Mouse (Mus musculus) mesoderm, embryonic 11.5 days (tissue): ENCODE data around the gene Irak3.
"Not testable (repeated sequence)": the region's sequence is repeated elsewhere in the genome, so short reads cannot be mapped to it uniquely, and the experiment has no call there.

Experiments used
- DNase-seq: peaks from one replicate; pipeline ENCODE4 v3.0.0-alpha.2; 2012; ENCODE audit warnings: low read depth, low spot score

Irak3 gene

DNA sequence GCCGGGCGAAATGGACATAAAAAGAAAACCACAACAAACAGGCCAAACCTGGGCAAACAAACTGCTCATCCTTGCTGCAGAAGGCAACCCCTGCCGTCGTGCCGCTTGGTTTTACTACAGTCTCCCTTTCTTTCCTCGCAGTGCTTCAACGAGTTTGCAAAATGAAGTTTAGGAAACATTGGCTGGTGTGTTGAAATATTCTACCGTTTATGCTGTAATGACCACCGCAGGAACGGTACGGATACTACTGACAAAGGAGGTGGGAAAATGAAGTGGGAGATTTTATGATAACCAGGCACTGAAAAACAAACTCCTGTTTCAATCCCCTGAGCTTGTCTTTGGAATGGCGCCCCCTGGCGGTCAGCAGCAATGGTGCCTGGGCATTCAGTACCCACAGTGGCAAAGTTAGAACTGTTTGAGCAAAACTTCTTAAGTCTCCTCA is at the start of gene Irak3:
TSS of gene Irak3 (minus strand) at position 170 of the 442 bp plus-strand sequence.
- peak; percentile 87 for DNase-seq

DNA sequence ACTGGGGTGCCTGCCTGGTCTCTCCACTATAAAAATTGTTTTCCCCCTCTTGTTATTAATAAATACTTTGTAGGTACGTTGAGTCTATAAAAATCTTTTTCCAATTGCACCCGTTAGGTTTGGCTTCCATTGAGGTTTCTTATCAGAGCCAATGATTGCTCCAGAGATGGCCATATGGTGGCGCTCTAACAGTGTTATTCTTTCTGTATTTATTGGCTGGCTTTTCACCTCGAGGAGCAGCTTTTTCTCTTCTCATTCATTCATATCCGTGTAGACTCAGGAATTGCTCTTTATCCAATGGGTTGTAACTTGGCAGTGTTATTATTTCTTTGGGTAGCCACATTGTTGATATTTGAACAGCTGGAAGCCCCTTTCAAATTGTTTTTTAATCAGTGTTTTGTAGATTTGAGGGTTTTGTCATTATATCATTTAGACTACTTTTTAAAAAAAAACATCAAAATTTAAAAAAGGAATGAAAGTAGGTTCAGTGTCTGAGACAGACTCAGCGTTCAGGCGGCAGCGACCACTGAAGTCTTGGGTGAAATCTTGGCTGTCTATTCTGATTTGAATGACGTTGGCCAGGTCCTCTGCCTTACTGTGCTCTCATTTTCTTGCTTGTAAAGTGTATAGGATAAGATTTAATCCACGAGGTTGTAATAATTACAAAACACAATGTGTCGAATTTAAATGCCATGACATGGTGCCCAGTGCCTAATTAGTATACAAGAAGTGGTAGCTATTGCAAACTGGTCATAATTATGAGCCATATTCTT is 49.2 kb upstream of the Irak3 start:
- DNase-seq: no peak

DNA sequence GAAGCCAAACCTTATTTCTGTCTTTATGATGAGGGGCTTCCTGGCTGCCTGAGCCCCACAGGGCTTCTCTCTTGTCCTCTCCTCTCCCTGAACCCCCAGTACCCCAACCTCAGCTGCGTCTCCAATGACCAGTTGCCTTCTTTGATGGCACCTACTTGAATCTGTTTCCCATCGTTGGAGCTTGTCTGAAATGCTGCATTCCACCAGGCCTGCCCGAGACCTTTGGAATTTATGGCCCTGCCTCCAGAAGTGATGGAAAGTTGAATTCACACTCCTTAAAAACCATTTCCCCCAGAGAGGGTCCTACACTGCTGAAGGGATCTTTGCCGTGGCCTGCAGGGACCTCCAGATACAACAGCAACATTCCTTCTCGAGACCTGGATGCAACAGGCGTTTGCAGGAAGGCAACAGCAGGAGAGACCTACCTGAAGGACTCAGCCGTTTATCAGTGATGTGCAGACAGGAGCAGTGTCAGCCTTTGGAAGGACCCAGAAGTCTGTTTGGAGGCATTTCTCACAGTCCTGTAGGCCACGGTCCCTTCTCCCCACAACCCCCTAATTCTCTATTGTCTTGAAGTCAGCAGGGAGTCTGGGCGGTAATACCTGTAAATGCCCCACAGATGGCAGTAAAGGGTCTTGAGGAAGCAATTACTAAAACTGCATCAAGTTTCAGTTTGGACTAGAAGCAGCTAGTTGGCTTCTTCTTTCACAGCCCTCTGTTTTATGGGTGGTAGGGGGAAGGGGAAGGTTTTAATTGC is 45.2 kb upstream of the Irak3 start:
- peak; percentile 90 for DNase-seq

DNA sequence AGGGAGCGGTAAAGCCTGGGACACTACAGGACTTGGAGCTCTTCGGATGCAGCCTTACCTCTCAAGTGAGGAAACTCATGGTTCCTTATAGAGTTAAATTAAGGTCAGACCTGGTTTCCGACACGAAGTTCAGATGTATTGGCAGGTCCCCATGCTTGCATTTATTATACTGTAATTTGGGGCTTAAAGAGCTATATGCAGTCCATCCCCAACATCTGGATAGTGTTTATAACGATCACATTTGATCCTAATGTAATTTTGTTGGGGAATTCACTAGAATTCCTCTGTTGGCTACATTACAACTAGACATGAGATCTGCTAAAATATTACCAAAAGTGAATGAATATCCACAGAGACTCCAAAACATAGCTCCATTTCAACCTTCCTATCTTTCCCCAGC is 43.8 kb upstream of the Irak3 start:
- DNase-seq: no peak

DNA sequence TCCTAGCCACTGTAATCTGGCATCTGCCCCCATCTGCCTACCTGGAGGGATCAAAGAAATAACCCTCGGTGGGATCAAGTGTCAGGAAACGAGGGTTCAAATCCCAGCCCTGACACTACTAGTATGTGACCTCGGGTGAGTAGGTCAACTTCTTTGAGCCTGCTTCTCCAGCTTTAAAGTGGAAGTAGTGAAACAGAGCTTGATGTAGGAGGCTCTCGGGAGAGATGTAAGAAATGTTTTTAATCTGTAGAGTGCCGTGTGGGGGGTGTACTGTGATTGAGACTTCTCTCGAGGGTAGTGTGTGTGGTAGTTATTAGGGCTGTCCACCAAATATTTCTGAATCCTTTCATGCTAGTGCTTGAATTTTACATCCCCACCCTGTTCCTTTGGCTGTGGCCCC is 40.5 kb upstream of the Irak3 start:
- DNase-seq: peak; percentile 43

DNA sequence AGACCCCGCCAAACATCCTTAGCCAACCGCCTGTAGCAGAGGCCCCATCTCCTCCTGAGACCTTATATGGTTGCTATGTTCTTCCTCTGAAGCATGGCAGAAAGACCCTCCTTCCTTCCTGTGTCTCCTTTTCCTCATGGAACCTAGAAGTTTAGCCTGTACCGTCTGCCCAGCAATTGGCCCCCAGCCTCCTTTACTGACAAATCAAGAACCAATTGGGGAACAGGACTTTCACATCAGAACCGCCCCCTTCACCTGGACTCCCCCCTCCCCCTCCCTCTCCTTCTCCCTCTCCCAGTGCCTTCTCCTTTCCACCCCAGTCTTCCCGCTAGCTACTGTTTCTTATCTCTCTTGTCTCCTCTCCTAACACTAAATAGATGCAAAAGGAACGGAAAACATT is 37.5 kb upstream of the Irak3 start:
- DNase-seq: no peak

DNA sequence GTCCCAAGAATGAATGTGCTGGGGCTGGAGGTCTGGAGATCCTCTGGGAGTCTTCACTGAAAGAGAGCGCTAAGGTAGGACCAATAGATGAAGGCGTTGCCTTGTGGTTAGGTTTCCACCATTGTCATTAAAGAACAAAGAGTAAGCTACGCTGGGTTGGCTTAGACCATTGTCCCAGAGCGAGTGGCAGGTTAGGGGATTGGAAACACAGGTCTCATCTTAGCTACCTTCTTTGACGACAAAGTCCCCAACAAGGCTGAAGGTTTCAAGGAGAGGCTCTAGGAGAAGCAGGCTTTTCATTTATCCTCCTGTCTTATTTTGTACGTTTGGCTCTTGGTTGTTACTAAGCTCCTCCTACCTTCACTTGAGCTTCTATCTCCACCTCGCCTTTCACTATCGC is 36.3 kb upstream of the Irak3 start:
- no peak for DNase-seq

DNA sequence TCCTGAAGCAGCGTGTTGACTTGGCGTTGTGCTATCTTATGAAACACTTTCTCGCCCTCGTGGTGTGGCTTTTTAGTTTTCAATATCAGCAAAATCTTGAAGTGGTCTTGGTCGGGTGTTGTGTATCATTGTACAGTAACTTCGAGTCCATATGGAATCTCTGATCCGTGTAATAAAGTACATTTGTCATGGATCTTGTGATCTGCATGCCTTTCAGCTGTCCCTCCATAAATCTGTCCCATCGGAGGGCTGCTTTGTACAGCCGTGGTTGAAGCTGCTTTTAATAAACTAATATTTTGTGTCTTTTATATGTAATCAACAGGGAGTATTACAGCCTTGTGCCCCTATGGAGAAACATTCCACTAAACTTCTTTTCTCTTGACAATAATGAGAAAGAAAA is 34.9 kb upstream of the Irak3 start:
- DNase-seq: peak; percentile 51

DNA sequence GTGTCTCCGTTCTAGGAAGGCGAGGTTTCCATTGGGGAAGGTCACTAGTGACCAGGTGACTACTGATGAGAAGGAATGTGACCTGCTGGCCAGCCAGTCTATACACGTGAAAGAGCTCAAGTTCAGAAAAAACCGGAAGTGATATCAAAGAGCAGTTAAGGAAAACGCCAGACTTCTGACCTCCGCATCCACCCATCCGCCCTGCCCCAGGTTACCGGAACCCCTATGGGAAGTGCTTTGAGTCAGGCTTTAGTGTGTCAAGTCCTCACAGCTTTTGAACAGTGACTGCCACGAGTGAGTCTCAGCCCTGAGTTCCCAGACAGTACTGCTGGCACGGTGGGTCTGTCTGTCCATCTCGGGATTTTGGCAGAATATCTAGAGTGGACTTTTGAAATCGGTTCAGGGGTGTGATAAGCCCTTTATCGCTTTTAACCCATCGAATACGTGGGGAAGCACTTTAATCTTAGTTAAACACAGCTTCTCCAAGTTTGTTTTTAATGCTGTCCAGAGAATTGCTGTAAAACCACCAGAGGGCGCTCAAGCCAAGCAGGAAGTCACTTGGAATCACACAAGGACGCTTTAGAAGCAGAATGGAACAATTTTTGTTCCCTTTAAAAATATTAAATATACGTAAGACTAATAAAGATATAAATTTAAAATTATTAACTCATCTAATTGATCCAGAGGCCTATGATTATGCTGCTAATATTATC is 31.9 kb upstream of the Irak3 start:
- peak; percentile 82 for DNase-seq

DNA sequence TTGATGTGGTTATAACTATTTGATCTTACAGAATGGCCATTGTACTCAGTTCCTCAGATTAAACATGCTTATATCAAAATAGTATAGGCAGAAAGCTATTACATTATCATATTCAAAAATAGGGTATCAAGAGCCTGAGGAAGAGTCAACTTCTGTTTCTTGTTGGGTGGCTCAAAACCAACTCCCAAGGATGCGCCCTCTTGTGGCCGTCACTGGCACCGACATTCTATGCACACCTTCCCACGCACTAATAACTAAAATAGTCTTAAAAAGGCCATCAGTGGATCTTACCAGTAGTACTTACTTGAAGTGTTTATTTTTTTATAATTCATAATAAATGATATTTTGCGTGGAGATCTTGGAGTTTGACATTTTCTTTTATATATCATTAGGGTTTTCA is 29.8 kb upstream of the Irak3 start:
- DNase-seq: peak; percentile 74

DNA sequence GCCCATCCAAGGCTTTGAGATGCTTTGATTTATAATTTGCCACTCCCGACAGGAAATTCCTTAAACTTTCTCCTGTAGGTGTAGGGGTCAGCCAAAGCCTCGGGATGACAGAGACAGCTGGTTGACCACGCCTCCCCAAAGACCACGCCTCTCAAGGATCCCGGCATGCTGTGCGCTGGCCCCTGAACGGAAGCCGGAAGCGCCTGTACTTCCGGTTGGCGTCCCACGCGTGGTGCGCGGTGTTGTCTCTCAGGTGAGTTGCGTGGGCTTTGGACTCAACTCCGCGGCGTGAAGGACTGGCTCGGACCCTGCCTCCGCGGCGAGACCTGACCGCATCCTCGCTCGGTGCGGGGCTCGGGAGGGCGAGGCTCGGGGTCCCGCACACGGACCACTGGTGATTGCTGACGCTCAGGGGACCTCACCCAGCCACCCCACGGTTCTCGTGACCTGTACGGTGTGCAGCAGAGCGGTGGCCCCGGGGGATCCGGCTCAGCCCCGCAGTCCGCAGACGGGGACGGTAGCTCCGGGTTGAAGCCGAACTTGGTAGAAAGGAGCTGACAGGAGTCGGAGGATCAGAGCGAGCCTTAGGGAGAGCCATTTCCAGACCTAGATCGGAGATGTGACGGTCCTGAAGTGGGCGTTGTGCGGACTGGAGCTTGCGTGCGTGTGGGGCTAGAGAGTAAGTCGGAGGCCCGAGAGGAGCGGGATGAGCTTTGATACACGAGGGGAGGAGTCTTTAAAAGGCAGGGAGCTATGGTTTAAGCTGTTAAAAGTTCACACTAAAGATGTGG is 25.1 kb upstream of the Irak3 start, which contains the start of gene Llph:
TSS of gene Llph (plus strand) at position 200 of the 791 bp plus-strand sequence.
- DNase-seq: peak; percentile 88

DNA sequence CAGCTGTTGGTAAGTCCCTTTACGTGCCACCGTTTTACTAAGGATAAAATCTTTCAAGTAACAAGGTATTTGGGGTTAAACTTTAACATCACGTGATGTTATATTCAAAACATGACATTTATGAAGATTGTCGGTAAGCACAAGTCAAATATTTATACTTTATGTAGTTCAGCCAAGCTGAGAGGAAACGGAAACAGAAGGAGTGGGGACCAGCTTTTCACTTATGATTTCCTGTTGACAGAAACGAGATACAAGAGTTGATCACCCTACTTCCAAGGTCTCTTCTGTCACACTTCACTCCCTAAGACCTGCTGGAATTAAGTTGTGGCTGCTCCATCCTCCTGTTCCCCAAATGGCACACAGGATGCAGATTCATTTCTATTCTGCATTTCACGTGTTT is 18.8 kb upstream of the Irak3 start:
- DNase-seq: no peak

DNA sequence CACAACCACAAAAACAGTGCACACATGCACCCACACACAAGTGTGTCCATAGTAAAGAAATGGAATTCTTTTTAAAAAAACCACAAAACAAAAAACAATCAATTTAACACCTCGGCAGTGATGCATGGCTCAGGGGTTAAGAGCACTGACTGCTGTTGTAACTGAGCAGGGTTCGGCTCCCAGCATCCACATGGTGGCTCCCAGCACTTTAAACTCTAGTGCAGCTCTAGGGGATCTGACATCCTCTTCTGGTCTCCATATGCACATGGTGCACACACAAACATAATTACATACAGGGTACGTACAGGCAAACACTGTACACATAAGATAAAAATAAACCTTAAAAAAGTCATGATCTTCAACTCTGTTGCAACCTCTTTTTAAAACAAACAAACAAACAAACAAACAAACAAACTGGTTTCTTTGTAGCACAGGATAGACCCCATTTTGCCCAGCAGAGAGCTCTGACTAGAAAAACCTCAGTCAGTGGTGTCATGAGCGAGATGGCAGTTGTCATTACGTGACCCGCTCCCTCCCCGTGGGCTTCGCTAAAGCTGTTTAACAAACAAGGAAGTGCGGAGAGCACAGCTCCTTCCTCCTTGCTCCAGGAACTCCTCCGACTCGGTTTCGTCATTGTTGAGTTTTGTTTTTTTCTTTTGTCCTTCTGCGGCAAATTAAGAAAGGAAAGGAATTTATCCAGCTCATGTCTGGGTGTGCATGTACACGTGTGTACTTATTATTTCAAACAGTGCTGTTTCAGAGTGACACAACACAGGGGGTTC is 17.8 kb upstream of the Irak3 start:
- no peak for DNase-seq

DNA sequence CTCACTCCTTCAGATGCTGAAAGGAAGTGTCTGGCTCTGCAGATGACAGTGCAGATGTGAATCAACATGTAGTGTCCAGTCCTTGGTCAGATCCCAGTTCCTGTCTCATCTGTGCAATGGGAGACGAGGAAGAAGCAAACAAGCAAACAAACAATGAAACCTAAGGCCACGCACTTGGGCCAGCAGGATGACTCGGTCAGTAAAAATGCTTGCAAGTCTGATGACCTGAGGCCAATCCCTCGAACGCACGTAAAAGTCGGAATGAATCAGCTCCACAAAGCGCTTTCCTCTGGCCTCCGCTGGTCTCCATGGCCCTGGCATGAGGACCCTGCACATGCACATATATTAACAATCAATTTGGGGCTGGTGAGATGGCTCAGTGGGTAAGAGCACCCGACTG is 17.1 kb upstream of the Irak3 start:
- no peak for DNase-seq

DNA sequence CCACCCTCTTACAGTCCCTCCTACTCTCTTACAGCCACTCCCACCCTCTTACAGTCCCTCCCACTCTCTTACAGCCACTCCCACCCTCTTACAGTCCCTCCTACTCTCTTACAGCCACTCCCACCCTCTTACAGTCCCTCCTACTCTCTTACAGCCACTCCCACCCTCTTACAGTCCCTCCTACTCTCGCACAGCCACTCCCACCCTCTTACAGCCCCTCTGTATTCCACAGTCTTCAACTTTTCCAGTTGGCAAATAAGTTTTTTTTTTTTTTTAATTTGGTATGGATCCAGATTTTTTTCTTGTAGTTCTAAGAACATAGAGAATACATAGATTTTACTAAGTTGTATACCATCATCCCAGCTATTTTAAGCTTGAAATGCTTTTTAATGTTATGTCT is 15.2 kb upstream of the Irak3 start:
- not testable (repeated sequence) for DNase-seq

DNA sequence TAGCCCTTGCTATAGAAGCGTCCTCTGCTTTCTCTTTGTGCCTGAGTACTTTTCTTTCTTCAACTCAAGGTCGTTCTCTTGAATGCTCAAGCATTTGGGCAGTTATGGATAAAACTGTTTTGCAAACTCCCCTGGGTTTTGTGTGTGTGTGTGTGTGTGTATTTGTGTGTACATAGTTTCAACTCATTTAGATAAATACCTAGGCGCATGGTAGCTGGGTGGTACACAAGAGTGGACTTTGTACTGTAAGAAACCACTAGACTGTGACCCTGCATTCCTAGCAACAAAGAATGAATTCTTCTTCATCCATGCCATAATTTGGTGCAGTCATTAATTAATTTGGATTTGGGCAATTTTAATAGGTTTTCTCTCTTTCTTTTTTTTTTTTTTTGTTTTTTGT is 8.2 kb upstream of the Irak3 start:
- DNase-seq: no peak

DNA sequence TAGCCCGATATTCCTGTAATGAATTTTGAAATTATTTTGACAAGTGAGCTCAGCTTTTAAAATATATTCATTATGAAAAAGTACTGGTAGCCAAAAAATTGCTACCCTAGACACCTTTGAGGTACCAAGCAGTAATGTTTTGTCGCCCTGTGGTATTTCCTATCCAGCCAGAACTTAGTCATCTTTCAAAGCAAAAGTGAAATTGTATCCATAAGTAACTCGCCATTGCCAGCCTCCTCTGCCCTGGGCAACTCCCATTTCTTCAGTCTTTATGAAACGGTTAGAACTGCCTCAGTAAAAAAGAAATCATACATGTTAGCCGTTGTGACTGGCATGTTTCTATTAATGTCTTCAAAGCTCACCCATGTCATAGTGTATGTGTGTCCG is 7.6 kb upstream of the Irak3 start:
- no peak for DNase-seq

DNA sequence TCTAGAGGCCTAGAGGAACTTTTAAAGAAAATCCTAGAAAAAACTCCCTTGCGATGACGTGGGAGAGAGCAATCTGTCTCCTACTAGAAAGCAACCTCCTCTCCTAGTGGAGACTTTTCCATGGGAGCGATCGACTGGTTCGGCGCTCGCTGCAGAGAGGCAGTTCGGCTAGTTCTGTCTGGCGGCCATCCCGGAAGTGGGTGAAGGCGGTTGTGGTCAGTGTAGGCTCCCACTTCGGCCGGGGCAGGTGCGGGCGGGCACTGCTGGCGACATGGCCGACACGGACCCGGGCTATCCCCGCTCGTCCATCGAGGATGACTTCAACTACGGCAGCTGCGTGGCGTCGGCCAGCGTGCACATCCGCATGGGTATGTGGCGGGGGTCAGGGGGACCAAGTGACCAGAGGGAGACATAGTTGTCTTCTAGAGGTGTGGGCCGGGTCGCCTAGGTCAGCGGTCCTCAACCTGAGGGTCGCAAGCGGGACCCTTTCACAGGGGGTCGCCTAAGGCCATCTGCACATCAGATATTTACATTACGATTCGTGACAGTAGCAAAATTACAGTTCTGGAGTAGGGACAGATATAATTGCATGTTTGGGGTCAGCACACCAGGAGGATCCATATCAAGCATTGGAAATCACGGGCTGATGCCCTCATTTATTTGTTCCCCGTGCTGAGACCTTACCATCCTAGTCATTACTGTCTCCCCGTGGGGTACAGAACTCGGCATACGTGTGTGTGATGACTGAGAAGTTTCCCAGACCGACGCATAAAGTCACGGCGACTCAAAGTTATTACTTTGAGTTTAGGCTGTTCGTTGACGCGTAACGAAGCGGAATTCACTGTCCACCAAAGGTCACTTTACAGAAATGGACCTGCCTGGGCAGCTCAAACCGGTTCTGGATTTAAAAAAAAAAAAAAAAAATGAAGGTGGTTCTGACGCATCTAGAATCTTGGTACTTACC is 6.9 kb upstream of the Irak3 start:
- peak; percentile 91 for DNase-seq

DNA sequence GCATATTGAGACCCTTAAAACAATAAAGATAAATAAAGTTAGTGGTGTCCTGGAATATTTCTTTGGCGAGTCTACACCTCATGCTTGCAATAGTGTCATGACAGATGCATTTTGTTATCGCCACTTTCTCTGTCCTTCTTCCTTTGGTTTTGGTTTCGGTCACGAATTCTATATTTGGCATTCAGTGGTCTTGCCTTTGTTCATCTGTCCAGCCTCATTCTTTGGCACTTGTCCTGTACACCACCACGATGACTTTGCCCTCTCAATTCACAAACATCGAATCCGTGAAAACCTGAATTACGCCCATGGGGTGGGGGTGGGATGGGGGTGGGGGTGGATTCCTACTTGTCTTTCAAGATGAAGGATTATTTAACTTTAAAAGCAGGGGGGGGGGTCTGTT is 6.1 kb upstream of the Irak3 start:
- no peak for DNase-seq
